Mouse (Mus musculus): ENCODE data around the gene Zfp966. TPM values are rescaled to one million over a fixed set of nuclear protein-coding genes. Genes with fewer than 3 reads are reported as not detected.
"Not testable (repeated sequence)": the region's sequence is repeated elsewhere in the genome, so short reads cannot be mapped to it uniquely, and the experiment has no call there.

Zfp966 gene
- 2.4 and 3.3 TPM in 2 replicates for polyA plus RNA-seq (2015; fragmentation: Nextera tagmentation; extraction: Ambion mirVana)

DNA sequence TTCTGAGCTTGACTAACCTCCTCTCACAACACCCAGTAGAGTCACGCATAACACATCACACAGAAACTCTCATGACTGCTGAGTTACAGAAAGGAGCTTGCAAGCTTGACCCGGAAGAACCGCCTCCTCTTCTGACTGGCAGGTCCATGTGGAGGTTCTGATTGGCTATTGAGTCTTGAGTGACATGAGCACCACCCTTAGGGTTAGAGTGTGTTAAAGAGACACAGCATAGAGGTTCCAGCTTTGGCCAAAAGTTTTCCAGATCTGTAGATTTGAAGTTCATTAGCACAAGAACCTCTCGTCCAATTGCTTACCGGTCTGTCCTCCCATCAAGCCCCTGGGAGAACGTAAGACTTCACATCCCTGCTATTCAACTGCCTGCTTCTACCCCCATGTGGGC lies at the start of gene Zfp966:
Zfp966 (minus strand) TSS at position 101 of the 400 bp plus-strand sequence.
- not testable (repeated sequence) for H3K27ac ChIP-seq; H3K4me2 ChIP-seq; ATAC-seq; H3K9ac ChIP-seq; H3K36me3 ChIP-seq (ENCODE audit: poor library complexity, severe bottlenecking); H3K4me3 ChIP-seq; H3K27me3 ChIP-seq; H3K9me3 ChIP-seq (replicated peaks); H3K4me1 ChIP-seq
- no CpG with 5 or more reads among the region's 6 CpGs for WGBS

- not testable (repeated sequence) for H3K27me3 ChIP-seq; H3K9ac ChIP-seq; H3K4me3 ChIP-seq; ATAC-seq; H3K4me2 ChIP-seq; H3K27ac ChIP-seq; H3K9me3 ChIP-seq (replicated peaks); H3K36me3 ChIP-seq (ENCODE audit: poor library complexity, severe bottlenecking); H3K4me1 ChIP-seq
- no CpG with 5 or more reads among the region's 4 CpGs for WGBS
Measured at GRCm38 (mm10) chr2:175965031-175965430, 34.1 kb upstream of the Zfp966 start, which contains the start of gene Gm2026. Gene Gm2026, plus strand, starts transcription at chr2:175965331.

DNA sequence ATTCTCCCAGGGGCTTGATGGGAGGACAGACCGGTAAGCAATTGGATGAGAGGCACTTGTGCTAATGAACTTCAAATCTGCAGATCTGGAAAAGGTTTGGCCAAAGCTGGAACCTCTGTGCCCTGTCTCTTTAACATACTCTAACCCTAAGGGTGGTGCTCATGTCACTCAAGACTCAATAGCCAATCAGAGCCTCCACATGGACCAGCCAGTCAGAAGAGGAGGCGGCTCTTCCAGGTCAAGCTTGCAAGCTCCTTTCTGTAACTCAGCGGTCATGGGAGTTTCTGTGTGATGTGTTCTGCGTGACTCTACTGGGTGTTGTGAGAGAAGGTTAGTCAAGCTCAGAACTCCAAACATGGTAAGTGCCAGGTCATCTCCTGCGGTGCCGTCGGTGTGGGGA lies 61.9 kb downstream of the Zfp966 start, which contains the start of gene Gm6710:
Gm6710 (plus strand) TSS at position 196 of the 400 bp plus-strand sequence.
- H3K36me3 ChIP-seq (ENCODE audit: poor library complexity, severe bottlenecking); H3K4me1 ChIP-seq; H3K4me2 ChIP-seq; ATAC-seq; H3K9ac ChIP-seq; H3K27ac ChIP-seq; H3K27me3 ChIP-seq; H3K4me3 ChIP-seq; H3K9me3 ChIP-seq (replicated peaks): not testable (repeated sequence)
- no CpG with 5 or more reads among the region's 7 CpGs for WGBS

Other genes starting within 250 kb of the Zfp966 start
- gene Zfp969, start 227.5 kb downstream of the Zfp966 start, polyA plus RNA-seq (2015; fragmentation: Nextera tagmentation; extraction: Ambion mirVana) = 14.2 and 17.8 TPM in 2 replicates
- gene Gm2007, start 189.6 kb downstream of the Zfp966 start, polyA plus RNA-seq (2015; fragmentation: Nextera tagmentation; extraction: Ambion mirVana) = not detected in 2 replicates
- 1.2 and 3.2 TPM in 2 replicates for gene Gm14288, start 130.0 kb downstream of the Zfp966 start, polyA plus RNA-seq (2015; fragmentation: Nextera tagmentation; extraction: Ambion mirVana)
- gene Gm6710, start 61.9 kb downstream of the Zfp966 start, polyA plus RNA-seq (2015; fragmentation: Nextera tagmentation; extraction: Ambion mirVana) = 29.1 and 29.9 TPM in 2 replicates
- gene Gm2026, start 34.2 kb upstream of the Zfp966 start, polyA plus RNA-seq (2015; fragmentation: Nextera tagmentation; extraction: Ambion mirVana) = 23.3 and 27.6 TPM in 2 replicates
- gene Gm2004, start 218.7 kb upstream of the Zfp966 start, polyA plus RNA-seq (2015; fragmentation: Nextera tagmentation; extraction: Ambion mirVana) = 0.71 and 1.5 TPM in 2 replicates

Measured in forebrain, embryonic 13.5 days (tissue).